Comparison of ENCODE assay signal across 17 mouse cellular contexts in genomic region chr2:69137406-69138084, GRCm38 (mm10). TPM values are rescaled to one million over a fixed set of nuclear protein-coding genes. Genes with fewer than 3 reads are reported as not detected.
DNase-seq lines count a peak whose midpoint lies in the region; ATAC-seq lines count a peak whose summit lies in the region.
"Had no signal": no experiment of that assay in that cellular context is flagged by ENCODE, and none has a peak within 500 bp of the region (broad histone marks: within the 10 kb centered on the region; RNA-seq: fewer than 3 reads in every experiment).

No protein-coding gene starts in this region.

- H3K9me3 ChIP-seq in kidney, embryonic 14.5 days (ENCODE audit: control insufficient read depth, low read length): no peaks in the 10 kb centered on the region
- no peaks in the 10 kb centered on the region for H3K9me3 ChIP-seq in intestine, embryonic 16.5 days (ENCODE audit: control insufficient read depth, low read length)
- no peaks in the 10 kb centered on the region for H3K9me3 ChIP-seq in liver, embryonic 13.5 days (replicated peaks)
- H3K9me3 ChIP-seq: midbrain, embryonic 15.5 days; neural tube, embryonic 12.5 days had no signal

- 87% methylated on average over 10 of the region's 10 CpGs for WGBS in kidney, embryonic 14.5 days
- 86% methylated on average over 10 of the region's 10 CpGs for WGBS in intestine, embryonic 16.5 days
- WGBS in liver, embryonic 13.5 days (ENCODE audit: insufficient replicate concordance): 76% methylated on average over 10 of the region's 10 CpGs

- ATAC-seq in kidney, embryonic 14.5 days (ENCODE audit: low FRiP score, low TSS enrichment): no peak
- ATAC-seq in intestine, embryonic 16.5 days: no peak
- no peak for ATAC-seq in liver, embryonic 13.5 days (ENCODE audit: low read depth)
- ATAC-seq: forebrain, embryonic 16.5 days; midbrain, embryonic 15.5 days had no signal

- peaks cover 13% of the 10 kb centered on the region for H3K4me1 ChIP-seq in kidney, embryonic 14.5 days (ENCODE audit: control insufficient read depth, insufficient read depth, low read length)
- peaks cover 9% of the 10 kb centered on the region for H3K4me1 ChIP-seq in intestine, embryonic 16.5 days (ENCODE audit: control insufficient read depth, insufficient read depth, low read length)
- peaks cover 7% of the 10 kb centered on the region for H3K4me1 ChIP-seq in liver, embryonic 13.5 days (replicated peaks)
- H3K4me1 ChIP-seq: midbrain, embryonic 15.5 days; neural tube, embryonic 12.5 days had no signal

- H3K9ac ChIP-seq in kidney, embryonic 14.5 days (ENCODE audit: low read depth, low read length): no peak overlapping the region
- no peak overlapping the region for H3K9ac ChIP-seq in intestine, embryonic 16.5 days (ENCODE audit: low read depth, low read length)
- no peak overlapping the region; the same call in 1 of the 2 replicates for H3K9ac ChIP-seq in liver, embryonic 13.5 days
- H3K9ac ChIP-seq: midbrain, embryonic 15.5 days; neural tube, embryonic 12.5 days had no signal

- peak; percentile 18 for DNase-seq in kidney, adult 11 months
- peak; percentile 26 to 37 for DNase-seq in adrenal gland, postnatal 36 days
- no peak for DNase-seq in liver, embryonic 13.5 days
- DNase-seq in spleen, adult 12 weeks (ENCODE audit: low spot score): no peak
- no peak for DNase-seq in cerebellum, adult 11-12 months
- no peak for DNase-seq in layer of hippocampus, adult 9-10 months (ENCODE audit: low spot score)
- DNase-seq: cerebellum, adult 18-20 months; gastrocnemius, postnatal 14 days; right cerebral cortex, adult 18-20 months had no signal

- H3K4me2 ChIP-seq in kidney, embryonic 14.5 days (replicated peaks; ENCODE audit: low read depth, low read length): no peak overlapping the region
- H3K4me2 ChIP-seq in intestine, embryonic 16.5 days (ENCODE audit: low read depth, low read length): peak overlapping the region; percentile 44; the same call in 1 of the 2 replicates
- peak overlapping the region; percentile 36 for H3K4me2 ChIP-seq in liver, embryonic 13.5 days
- H3K4me2 ChIP-seq: midbrain, embryonic 15.5 days; neural tube, embryonic 12.5 days had no signal

- no peak overlapping the region for H3K4me3 ChIP-seq in kidney, embryonic 14.5 days (ENCODE audit: low read length)
- H3K4me3 ChIP-seq in intestine, embryonic 16.5 days (ENCODE audit: low read length): no peak overlapping the region
- H3K4me3 ChIP-seq in liver, embryonic 13.5 days (replicated peaks): no peak overlapping the region; the same call in 1 of the 2 replicates
- H3K4me3 ChIP-seq: midbrain, embryonic 15.5 days; neural tube, embryonic 12.5 days had no signal

- H3K36me3 ChIP-seq in kidney, embryonic 14.5 days (ENCODE audit: control insufficient read depth, insufficient read depth, low read length): no peaks in the 10 kb centered on the region
- H3K36me3 ChIP-seq in intestine, embryonic 16.5 days (ENCODE audit: control insufficient read depth, insufficient read depth, low read length): no peaks in the 10 kb centered on the region
- H3K36me3 ChIP-seq in liver, embryonic 13.5 days: no peaks in the 10 kb centered on the region
- H3K36me3 ChIP-seq: midbrain, embryonic 15.5 days; neural tube, embryonic 12.5 days had no signal

- no peaks in the 10 kb centered on the region for H3K27me3 ChIP-seq in kidney, embryonic 14.5 days (ENCODE audit: control insufficient read depth, insufficient read depth, low read length)
- no peaks in the 10 kb centered on the region for H3K27me3 ChIP-seq in intestine, embryonic 16.5 days (replicated peaks; ENCODE audit: control insufficient read depth, insufficient read depth, low read length)
- no peaks in the 10 kb centered on the region for H3K27me3 ChIP-seq in liver, embryonic 13.5 days
- H3K27me3 ChIP-seq: CH12.LX; midbrain, embryonic 15.5 days; neural tube, embryonic 12.5 days had no signal

- no peak overlapping the region for H3K27ac ChIP-seq in kidney, embryonic 14.5 days (ENCODE audit: low read depth, low read length)
- no peak overlapping the region for H3K27ac ChIP-seq in intestine, embryonic 16.5 days (ENCODE audit: low read length)
- no peak overlapping the region for H3K27ac ChIP-seq in liver, embryonic 13.5 days
- H3K27ac ChIP-seq: macrophage; midbrain, embryonic 15.5 days; neural tube, embryonic 12.5 days had no signal

RNA-seq across cellular contexts. Expression of gene Nostrin, which starts 1.9 kb away (rescaled TPM):
- polyA plus RNA-seq in kidney, embryonic 14.5 days (2014; fragmentation: Nextera tagmentation; extraction: Ambion mirVana): 5.4 and 5.9 TPM in 2 replicates
- total RNA-seq in adrenal gland, postnatal 36 days (2021): 10 to 100 TPM in 1 of 2 experiments, 1 to 10 TPM in 1; 7.3 to 11.9 TPM
- 31.7 and 32.3 TPM in 2 replicates for polyA plus RNA-seq in intestine, embryonic 16.5 days (2015; fragmentation: Nextera tagmentation; extraction: Ambion mirVana)
- 9.2 and 12.1 TPM in 2 replicates for polyA plus RNA-seq in liver, embryonic 13.5 days (2015; fragmentation: Nextera tagmentation; extraction: Ambion mirVana)
- total RNA-seq: hematopoietic stem cell, adult 5-6 weeks had no signal

Comparison
In these comparisons a context has a peak if more than half of its experiments do, and no peak if none do; other contexts are left out.
1. DNase-seq: peak in kidney, adult 11 months (single experiment) and adrenal gland, postnatal 36 days (2 of 2); none in liver, embryonic 13.5 days (single experiment), spleen, adult 12 weeks (single experiment), cerebellum, adult 11-12 months (single experiment) and layer of hippocampus, adult 9-10 months (single experiment).